Mouse (Mus musculus) layer of hippocampus, adult 9-10 months (tissue): ENCODE data around the gene Zic4.

Experiments
- DNase-seq: peaks from one replicate; pipeline ENCODE4 v3.0.0; 2022; ENCODE audit warnings: low spot score

Zic4 gene

GRCm38 (mm10) chr9:91379781-91380457, 17.7 kb downstream of the Zic4 start:
- no peak for DNase-seq

GRCm38 (mm10) chr9:91380458-91380914, 18.3 kb downstream of the Zic4 start:
- DNase-seq, result no peak

DNA sequence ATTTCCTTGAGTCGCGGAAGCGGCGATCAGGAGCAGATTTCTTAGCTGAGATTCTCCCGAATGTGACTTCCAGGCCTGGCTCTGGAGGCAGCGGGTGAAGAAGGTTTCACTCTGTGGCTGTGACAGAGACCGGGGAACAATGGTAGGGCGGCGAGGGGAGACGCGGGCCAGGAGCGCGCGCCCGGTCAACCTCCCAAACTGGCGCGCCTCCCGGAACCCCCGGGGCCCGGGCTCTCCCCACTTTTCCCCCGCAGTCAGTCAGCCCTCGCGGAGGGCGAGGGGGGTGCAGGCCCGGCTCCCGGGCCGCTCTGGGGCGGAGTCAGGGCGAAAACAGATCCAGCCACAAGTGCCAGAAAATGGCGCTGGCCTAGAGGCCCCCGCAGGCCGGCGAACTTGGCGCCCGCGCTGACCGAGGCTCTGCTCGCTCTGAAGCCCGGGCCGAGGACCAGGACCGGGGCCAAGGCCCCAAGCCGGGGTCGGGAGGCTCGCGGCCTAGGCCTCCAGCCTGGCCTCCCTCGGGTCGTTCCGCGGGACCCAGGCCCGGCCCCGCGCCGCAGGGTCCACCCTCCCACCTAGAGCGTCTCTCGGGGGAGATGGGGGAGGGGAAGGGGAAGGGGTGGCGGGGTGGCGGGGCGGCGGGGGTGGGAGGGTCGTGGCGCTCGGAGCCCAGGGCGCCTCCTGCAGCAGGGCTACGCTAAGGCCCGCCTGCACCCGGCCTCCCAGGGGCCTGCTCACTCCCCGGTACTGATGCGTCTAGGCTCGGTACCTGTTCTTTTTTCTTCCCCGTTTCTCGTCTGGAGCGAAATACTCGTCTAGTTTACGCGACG, 19.3 kb downstream of the Zic4 start:
- DNase-seq, result no peak

DNA sequence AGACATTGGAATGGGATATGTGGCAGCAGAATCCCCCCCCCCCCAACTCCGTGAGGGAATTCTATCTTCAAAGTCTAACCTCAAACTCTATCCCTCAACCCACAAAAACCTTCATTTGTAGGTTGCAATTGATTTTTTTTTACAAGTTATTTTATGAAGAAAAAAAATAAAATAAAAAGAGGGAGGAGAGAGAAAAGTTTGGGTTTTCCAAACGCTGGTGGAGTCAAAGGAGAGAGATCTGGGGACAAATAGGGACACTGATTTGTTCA, 19.8 kb downstream of the Zic4 start:
- no peak for DNase-seq

DNA sequence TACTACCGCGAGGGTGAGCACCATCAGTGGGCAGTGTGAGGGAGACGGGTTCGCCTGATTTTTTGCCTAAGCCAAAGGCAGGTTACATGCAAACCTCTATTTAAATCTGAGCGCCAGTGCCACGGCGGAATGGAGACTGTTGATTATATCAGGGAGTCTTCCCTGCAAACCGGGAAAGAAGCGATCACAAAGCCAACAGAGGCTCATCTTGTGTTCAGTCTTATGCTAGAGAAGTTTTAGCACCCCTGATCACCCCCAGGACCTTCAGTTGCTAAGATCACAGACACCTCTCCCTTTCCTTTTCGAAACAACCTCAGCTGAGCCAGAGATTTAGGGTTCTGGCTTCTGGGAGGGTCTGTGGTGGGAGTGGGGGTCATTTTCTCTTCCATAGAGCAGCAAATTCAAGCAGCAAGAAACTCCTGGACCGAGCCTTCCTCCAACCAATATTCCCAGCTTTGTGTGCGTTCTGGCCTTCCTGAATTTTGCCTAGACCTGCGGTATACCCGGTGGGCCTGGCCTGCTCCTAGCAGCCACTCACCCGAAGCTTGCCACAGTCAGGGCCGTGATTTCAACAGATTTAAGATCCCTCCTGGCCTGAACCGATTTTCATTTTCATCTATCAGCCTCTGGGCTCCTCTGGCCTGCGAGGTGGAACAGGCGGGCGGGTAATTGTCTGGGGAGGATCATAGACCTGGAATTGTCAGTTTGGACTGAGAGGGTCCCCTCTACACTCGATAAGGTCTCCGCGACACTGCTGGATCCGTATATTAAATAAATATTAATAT, 20.4 kb downstream of the Zic4 start:
- DNase-seq, result no peak

- no peak for DNase-seq
These were observed 21.4 kb downstream of the Zic4 start for GRCm38 (mm10) chr9:91383441-91384135.

- DNase-seq, result no peak
These were observed 21.9 kb downstream of the Zic4 start for GRCm38 (mm10) chr9:91384136-91384500.

DNA sequence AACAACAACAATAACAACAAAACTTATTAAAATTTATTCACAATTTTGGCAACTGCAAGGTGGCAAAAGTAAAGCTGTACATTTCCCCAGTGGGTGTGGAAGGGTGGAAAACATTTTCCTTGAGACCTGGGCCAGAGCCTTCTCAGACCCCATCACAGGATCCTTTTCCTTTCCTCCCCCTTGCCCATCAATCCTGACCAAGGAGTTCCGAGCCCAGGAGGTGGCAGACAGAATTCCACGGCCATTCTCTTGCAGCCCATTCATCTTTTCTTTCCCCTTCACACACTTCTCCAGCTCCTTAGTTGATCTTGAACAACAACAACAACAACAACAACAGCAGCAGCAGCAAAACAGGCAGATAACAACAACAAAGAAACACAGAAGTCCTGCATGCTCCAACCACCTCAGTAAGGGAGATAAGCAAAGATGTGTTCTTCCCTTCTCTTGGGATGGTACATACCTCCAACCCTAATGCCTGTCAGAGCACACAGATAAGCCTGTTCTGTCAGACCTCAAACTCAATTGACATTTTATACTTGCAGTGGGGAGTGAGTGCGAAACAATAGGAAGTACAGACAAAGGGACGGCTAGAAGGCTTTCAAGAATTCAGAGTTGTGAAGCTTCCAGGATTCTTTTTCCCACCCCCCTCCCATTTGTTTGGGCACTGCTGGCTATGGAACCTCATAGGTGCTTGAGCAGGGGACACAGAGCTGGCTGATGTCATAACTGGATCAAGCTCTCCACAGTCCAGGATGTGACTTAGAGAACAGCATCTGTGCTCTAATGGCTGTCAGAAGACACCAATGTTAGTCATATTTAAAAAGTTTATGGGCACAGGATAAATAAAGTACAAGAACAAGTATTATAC, 22.7 kb downstream of the Zic4 start:
- no peak for DNase-seq

GRCm38 (mm10) chr9:91385561-91386430, 23.6 kb downstream of the Zic4 start:
- DNase-seq, result no peak

- DNase-seq, result no peak
These were observed 24.3 kb downstream of the Zic4 start for GRCm38 (mm10) chr9:91386502-91386890.

DNA sequence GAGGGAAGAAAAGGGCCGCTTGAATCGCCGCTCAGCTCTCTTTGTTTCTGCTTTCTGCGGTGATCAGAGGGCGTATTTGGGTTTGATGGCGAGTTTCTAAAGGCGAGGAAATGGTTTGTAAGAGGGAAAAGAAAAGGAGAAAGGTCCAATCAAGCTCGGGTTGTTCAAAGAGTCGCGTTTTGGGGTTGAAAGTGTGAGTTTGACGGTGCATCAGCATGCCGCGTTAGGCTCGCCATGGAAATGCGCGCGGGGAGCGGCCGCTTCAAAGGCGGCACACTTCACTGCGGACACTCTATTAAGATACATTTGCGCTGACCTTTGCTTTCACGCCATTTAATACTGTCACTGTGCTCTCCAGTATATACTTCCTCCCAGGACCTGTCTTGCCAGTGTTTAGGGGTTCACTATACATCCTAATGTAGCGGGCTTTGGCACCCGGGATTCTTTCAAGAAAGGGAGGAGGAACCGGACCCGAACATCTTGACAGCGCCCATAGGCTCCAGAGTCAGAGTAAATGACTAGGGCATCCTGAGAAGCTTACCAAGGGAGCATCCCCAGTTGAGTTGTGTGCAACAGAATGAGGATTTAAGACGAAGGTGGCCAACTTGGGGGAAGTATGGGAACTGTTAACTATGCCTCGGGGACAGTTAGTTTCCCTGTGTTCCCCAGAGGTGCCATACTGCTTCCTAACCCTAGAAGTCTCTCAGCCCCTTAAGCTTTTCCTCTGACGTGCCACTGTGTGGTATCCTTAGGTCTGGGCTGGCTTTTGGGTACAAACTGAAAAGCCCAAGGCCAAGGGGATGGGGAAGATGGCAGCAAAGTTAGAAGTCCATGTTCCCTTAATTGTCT, 24.9 kb downstream of the Zic4 start:
- DNase-seq, result no peak

DNA sequence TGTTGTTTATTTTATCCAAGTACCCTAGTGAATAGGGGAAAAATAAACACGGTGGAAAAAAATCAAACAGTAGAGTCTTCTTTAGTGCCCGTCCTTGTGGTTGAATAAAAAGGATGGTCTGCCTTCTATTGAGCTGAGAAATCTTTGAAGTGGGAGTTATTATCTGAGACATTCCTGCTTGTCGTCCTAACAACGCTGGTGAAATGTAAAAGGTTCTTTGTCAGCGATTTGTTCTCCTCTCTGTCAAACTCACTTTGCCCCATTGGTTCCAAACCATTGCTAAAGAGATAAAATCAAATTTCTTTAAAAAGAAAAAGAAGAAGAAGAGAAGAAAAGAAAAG, 25.5 kb downstream of the Zic4 start:
- no peak for DNase-seq

DNA sequence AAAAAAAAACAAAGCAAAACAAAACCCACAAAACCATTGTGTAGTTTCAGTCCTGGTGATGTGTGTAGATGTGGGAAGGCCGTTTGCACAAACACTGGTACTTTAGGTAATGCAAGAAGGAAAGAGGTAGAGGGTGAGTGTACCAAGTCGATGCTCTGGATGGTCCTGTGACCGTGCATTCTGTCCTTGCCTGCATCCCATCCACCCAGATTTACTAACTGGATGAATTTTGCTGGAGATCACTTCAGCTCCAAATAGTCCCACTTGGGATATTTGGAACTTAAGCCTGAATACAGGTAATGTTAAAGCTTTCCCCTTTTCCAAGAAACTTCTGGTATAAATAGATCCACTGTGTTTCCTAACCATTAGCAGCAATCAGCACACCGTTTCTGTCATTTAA, 26.0 kb downstream of the Zic4 start:
- no peak for DNase-seq

- no peak for DNase-seq
These were observed 31.3 kb downstream of the Zic4 start for GRCm38 (mm10) chr9:91393376-91394068.

DNA sequence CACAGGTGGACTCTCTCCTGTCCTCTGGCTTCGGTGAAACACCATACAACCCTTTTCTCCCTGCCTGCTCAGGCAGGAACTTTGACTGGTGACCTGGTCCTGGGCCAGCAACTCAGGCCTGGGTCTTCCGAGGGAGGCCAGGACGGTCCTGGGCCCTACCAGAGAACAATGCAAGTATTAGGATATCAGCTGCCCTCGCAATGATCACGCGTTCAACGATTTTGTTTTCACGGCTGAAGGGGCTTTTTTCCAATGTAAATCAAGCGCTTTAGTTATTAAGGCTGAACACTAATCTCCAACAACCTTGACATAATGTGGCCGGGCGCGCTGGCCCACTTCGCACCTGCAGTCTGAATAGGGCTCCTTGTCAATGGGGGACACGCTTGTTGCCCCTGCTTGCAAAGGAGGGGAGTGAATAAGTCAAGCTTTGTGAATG, 32.0 kb downstream of the Zic4 start:
- no peak for DNase-seq

DNA sequence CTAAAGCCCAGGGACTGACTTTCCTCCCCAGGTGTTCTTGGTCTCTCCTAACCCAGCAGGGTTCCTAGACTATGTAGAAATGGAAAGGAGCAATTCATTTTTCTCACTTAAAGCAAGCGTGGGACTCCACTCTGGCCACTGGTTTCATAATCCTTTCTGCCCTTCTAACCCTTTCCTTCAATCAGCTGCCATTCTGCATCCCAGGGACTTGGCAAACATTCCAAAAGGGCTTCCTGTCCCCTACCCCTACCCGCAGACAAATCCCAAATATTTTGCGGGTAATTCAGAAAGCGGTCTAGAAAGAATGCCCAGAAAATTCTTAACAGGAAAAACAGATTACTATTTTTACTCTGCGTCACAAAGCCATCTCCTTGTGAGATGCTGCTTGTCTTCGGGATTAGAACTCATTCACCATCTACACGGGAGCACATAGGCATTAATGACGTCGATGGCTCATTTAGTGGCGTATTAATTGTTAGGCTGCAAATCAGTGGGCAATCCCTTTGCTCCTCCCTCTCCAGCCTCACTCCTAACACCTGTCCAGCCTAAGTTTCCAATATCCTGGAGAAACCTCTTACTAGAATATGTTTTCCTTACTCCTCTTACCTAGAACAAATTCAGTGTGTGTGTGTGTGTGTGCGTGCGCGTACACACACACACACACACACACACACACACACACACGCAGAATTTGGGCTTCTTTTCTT, 33.0 kb downstream of the Zic4 start:
- DNase-seq, result no peak

DNA sequence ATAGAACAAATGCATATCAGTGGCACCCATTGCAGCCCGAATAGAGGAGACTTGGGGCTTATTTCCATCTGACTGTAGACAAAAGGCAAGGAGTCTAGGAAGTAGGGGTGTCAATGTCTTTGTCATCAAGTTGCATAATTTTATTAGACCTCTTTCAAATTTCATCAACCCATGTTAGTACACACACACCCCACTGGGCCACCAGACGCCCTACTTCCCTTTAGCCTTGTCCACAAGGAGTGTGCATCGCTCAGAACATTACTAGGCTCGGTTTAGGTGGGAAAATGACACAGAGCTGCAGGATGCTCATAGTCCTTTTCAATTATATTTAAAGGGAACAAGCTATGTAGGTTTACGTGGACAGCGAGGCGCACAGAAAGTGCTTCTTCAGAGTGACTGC, 37.8 kb downstream of the Zic4 start:
- no peak for DNase-seq

- no peak for DNase-seq
These were observed 38.4 kb downstream of the Zic4 start for GRCm38 (mm10) chr9:91400482-91401093.
